Mouse (Mus musculus): Measurements from ENCODE around the gene Tfb2m. TPM values are rescaled to one million over a fixed set of nuclear protein-coding genes. Genes with fewer than 3 reads are reported as not detected.
A peak's percentile ranks its signal among the peaks of the same experiment; 100 is the strongest.

Tfb2m gene
- total RNA-seq, 2 experiments from 2014 or later: 47.4 to 48.0 TPM

DNA sequence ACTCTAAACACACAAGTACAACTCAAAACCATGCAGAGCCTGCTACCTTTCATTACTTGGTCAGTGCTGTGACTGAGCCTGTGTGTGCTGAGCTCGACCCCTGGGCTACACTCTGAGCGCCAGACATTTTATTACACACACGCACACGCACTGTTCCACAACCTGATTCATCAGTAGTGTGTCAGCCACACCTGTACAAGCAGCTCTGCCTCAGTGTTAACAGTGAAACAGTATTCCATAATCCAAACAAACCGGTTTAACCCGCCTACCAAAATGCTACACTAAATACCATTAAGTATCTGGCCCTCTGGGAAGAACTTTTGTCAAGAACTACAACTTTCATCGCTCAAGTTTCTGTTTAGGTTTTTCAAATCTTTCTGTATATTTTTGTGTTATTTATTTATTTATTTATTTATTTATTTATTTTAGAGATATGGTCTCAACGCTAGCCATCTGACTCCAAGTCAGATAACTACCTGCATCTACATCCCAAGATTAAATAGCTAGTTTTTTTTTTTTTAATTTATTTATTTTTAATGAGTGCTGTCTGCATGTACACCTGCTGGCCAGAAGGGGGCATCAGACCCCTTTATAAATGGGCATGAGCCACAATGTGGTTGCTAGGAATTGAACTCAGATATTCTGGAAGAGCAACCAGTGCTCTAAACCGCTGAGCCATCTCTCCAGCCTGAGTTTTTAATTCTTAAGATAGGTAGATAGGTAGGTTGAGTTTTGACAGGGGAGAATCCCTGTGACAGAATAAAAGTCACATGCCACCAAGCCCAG lies 39.3 kb downstream of the Tfb2m start:
- DNase-seq: peak; percentile 43

DNA sequence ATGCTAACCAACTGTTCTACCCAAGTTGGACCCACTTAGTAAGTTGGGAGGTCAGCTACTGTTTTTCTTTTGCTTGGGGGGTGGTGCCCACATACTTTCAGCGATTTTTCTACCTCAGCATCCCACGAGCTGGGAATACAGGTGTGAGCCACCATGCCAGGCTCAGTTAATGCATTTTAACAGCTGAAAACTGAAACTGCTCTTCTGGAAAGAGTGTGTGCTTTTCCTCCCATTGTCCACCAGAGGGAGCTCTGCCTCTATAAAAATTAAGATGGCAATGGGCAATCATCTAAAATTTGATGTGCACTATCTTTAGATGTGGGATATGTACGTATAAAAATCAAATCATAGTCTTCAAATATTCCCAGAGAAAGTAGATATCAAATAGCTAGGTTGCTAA lies 43.5 kb downstream of the Tfb2m start:
- no peak for DNase-seq

DNA sequence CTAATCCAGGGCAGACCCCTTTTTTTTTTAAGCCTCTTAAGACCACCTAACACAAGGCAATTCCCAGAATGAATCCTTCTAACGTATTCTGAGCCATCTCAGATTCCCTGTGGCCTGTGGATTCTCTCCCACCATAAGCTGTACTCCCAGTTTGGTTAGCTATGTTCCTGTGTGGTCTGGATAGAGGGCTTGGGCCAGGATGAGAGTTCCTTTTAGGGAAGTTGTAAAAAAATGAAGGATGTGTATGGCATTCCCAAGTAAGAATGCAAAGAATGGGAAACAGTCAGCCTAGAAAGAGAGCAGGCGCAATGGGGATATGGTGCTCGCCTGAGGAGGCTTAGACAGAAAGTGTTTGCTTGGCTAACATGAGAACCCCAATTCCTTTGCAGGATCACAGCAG lies 46.8 kb downstream of the Tfb2m start:
- no peak for DNase-seq

DNA sequence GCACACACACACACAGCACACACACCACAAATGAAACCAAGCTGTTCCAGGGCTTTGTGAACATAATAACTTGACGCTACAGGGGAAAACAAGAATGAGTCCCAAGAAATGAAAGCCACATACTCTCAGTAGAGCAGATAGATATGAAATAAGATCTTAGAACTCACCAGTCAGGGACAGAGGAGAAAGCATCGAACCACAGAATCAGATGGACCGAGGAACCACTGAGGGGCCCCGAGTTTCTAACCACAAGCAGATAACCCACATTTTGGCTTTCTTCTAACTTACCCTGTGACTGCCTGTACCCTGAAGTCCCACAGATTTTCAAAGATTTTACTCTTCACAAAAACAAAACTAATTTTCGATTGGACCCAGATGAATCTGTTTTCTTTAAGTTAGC lies 53.2 kb downstream of the Tfb2m start:
- DNase-seq: no peak

DNA sequence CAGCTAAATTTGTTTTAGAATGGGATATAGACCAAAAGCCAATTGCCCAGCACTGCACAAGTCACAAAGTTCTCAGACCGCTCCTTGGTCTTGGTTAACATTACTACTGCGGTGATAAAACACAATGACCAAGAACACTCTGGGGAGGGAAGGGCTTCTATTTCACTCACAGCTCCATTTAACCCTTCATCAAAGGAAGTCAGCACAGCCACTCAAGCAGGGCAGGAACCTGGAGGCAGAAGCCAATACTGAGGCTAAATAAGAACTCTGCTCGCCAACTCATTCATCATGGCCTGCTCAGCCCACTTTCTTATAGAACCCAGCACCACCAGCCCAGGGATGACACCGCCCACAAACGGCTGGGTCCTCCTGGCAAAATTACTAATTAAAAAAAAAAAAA lies 57.5 kb downstream of the Tfb2m start:
- no peak for DNase-seq

DNA sequence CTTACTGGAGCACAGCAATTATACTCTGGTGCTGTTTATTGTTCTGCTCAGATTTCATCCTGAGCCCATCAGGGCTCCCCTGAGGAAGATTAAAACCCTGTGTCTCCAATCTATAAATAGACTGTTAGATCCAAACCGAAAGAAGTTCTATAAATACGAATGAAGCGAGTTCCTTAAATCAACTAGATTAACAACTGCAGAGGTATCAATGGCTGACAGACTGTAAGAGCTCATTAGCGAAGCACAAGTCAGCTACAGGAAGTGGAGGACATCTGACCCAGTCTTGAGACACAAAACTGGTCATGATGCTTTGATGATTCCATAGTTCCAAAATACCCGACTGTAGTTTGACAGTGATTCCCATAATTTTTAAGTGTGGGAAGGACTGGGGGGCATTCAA lies 58.1 kb downstream of the Tfb2m start:
- no peak for DNase-seq

DNA sequence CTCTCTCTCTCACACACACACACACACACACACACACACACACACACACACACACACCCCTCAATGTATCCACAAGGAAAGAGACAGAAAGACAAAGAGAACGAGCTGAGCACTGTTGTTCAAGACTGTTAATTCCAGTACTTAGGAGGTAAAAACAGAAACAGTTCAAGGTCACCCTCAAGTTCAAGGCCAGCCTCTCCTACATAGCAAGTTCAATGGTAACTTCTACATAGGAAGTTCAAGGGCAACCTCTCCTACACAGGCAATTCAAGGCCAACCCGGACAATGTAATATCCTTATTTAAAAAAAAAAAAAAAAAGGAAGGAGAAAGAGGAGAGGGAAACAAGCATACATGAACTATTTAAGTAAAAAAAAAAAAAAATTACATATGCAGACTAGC lies 58.8 kb downstream of the Tfb2m start:
- DNase-seq: no peak

DNA sequence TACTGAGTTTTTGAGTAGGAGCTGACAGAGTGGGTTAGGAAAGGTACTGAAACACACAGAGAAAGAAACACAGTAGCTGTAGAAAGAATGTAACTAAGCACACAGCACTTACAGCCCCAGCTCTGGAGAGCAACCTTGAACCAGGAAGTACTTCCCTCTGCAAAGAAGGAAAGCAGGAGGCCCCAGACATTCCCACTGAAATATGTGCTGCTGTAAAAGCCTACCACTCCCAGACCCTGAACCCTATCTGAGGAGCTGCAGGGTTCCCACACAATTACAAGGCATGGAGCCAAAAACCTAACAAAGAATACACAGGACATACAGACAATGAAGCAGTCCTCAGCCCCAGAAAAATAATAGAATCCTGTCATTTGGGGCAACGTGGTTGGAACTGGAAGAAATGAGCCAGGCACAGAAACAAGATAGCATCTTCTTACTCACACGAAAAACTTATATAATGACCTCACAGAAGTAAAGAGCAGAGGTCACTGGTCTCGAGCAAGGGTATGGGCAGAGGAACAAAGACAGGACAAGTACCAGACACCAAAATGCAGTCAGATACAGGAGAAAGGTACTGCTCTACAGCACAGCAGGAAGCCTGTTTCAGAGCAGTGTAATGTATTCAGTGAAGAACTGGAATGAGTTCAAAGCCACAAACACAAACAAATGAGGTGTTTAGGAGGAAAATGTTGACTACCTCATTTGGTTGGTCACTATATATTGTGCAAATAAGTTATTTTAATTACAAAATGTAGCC lies 60.1 kb downstream of the Tfb2m start:
- no peak for DNase-seq

DNA sequence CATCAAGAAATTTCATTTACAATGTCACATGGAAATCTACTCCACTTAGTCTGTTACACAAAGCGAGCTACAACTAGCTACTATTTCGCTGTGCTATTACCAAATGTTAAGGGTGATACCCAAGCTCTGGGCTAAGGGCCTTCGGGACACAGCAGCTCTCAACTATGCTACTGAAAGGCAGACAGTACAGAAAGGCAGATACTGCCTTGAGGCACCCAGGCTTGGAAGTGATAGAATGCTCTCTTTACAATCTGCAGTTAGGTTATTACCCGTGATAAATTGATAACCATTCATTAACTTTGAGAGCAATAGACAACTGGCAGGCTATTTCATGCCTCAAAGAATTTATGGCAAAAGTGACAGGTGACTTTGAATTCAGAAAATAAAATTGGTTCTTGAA lies 65.2 kb downstream of the Tfb2m start:
- DNase-seq: no peak

Other genes with a start within 250 kb of the Tfb2m start
- gene Smyd3, start 28.2 kb downstream of the Tfb2m start, total RNA-seq (2021): 1 to 10 TPM; 6.0 to 8.0 TPM
- 10 to 100 TPM; 36.5 to 42.1 TPM for gene Cnst, start 103 bp upstream of the Tfb2m start, total RNA-seq (2021)
- 10 to 100 TPM; 29.9 to 36.9 TPM for gene Sccpdh, start 121.9 kb upstream of the Tfb2m start, total RNA-seq (2021)
- gene Kif28, start 199.0 kb upstream of the Tfb2m start, total RNA-seq (2021): not detected